Mouse (Mus musculus): ENCODE measurements around the gene Bok.

Bok gene

GRCm38 (mm10) chr1:93740671-93741070 is 55.2 kb downstream of the Bok start:
- DNase-seq (ENCODE audit: low spot score in 2 of 2): no peak

- no peak for DNase-seq (ENCODE audit: low spot score in 2 of 2)
Measured at GRCm38 (mm10) chr1:93741987-93742386, 56.5 kb downstream of the Bok start.

- no peak for DNase-seq (ENCODE audit: low spot score in 2 of 2)
Measured at GRCm38 (mm10) chr1:93742910-93743309, 57.5 kb downstream of the Bok start.

All from frontal cortex, postnatal 14 days (tissue).